Mouse (Mus musculus): Measurements from ENCODE around the gene Rem1. TPM values are rescaled to one million over a fixed set of nuclear protein-coding genes. Genes with fewer than 3 reads are reported as not detected.

The Rem1 gene
- 1 to 10 TPM; 5.2 to 7.3 TPM for total RNA-seq (2021)
- long read RNA-seq, experiment 1, transcript Rem1-201 (5 exons, 1,663 nt), result major isoform, 7 of 9 reads
- long read RNA-seq, experiment 1, partial matches to known transcripts, result 1 of 9 reads
- long read RNA-seq, experiment 1, other reads (novel, unspliced or antisense), result 1 of 9 reads
- long read RNA-seq, experiment 2, transcript Rem1-201 (5 exons, 1,663 nt), result major isoform, 6 of 7 reads
- long read RNA-seq, experiment 2, partial matches to known transcripts, result 0 of 7 reads
- long read RNA-seq, experiment 2, other reads (novel, unspliced or antisense), result 1 of 7 reads

GRCm38 (mm10) chr2:152626774-152627591, at the start of gene Rem1:
Rem1 (plus strand) TSS chr2:152626951.
- intact Hi-C loops (cut with DNase I; ENCODE audit: low total_unique reads), result no loop called here
- DNase-seq, result peak; percentile 56

DNA sequence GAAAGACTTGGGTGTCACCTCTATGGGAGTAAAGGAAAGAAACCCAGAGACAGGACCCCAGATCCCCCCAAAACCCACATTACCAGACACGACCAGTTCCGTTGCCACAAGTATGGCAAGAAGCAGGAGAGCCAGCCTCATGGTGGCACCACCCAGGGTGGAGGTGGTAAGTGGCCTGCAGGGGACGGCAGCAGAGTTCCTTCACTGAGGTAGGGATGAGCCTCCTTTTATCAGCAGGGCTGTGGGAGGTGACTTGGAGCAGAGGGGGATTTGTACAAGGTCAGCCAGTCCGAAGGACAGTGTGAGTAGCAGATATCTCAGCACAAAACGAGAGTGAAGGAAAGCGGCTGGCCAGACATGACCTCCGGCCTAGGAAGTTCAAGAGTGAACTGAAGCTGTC, 46.6 kb upstream of the Rem1 start, which contains the start of gene Defb19:
Defb19 (minus strand) TSS at position 206 of the 400 bp plus-strand sequence.
- intact Hi-C loops (cut with DNase I; ENCODE audit: low total_unique reads), result no loop called here
- no peak for DNase-seq

- intact Hi-C loops (cut with DNase I; ENCODE audit: low total_unique reads), result no loop called here
- DNase-seq, result no peak
Measured at GRCm38 (mm10) chr2:152580612-152581011, 46.1 kb upstream of the Rem1 start.

DNA sequence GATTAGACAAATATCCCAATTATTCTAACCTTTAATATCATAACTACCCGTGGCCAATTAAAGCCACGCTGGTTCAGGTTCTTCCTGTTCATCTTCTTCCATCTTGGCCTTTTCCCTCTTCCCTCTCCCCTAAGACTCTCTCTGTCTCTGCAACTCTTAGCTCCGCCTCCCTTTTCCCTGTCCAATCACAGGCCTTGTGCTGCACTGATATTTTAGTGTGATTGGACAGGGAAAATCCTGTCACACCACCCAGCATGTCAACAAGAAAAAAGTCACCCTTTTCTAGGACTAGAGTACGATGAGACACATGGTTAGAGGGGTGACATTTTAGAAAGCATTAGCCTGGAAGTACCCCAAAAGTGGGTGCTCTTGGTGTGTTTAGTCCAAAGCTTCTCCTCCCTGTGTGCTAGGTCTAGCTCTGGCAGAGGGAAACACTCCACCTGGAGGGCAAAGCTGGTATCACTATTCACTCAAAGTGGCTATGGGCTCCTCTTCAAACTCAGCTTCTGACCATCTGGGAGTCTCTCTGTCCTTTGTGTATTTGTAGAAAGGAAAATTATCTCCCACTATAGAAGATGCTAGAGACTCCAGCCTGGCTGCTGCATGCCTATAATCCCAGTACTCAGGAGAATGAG, 39.7 kb upstream of the Rem1 start:
- intact Hi-C loops (cut with DNase I; ENCODE audit: low total_unique reads), result no loop called here
- DNase-seq, result no peak

DNA sequence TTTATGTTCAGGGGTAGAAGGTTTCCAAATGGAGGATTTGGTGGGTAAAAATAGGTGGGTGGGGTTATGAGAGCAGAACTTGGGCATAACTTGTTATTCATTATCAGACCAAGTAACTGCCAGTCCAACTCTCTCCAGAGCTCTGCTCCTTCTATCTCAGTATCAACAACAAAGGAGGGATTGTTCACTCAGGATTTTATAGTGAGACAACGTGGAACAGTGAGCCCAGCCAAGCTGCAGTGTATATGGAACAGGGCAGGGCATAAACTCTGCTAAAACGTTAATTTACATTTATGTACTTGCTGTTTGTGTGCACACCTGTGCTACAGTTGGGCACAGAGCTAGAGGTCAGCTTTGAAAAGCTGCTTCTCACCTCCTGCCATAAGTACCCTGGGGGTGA, 38.3 kb upstream of the Rem1 start:
- intact Hi-C loops (cut with DNase I; ENCODE audit: low total_unique reads), result no loop called here
- no peak for DNase-seq

GRCm38 (mm10) chr2:152589021-152589420, 37.7 kb upstream of the Rem1 start:
- intact Hi-C loops (cut with DNase I; ENCODE audit: low total_unique reads), result no loop called here
- no peak for DNase-seq

- no peak for DNase-seq
- intact Hi-C loops (cut with DNase I; ENCODE audit: low total_unique reads), result no loop called here
Measured at GRCm38 (mm10) chr2:152599299-152599698, 27.5 kb upstream of the Rem1 start, which contains the start of gene Defb45. Defb45 (minus strand) TSS chr2:152599399.

- DNase-seq, result no peak
- intact Hi-C loops (cut with DNase I; ENCODE audit: low total_unique reads), result no loop called here
Measured at GRCm38 (mm10) chr2:152600076-152600475, 26.7 kb upstream of the Rem1 start.

- intact Hi-C loops (cut with DNase I; ENCODE audit: low total_unique reads), result no loop called here
- DNase-seq, result no peak
Measured at GRCm38 (mm10) chr2:152601275-152601960, 25.3 kb upstream of the Rem1 start.

DNA sequence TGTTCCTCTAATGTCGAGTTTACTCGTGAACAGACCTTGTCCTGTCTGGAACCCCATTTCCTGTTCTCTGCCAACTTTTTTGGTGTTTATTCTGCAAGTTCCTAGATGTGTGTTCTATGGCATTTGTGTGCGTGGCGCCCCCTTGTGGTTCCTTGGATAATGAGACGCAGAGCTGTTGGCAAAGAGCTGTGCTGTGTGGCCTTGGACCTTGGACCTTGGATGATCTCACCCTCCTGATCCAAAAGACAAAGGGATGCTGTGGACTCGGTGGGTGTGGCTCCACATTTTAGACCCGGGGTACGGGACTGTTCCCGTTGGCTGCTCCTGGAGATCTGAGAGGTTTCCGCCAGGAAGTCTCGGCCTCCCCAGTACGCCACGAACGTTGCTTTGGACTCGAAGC, 22.7 kb upstream of the Rem1 start, which contains the start of gene Defb36:
Defb36 (plus strand) TSS at position 271 of the 400 bp plus-strand sequence.
- DNase-seq, result peak; percentile 47
- intact Hi-C loops (cut with DNase I; ENCODE audit: low total_unique reads), result no loop called here

DNA sequence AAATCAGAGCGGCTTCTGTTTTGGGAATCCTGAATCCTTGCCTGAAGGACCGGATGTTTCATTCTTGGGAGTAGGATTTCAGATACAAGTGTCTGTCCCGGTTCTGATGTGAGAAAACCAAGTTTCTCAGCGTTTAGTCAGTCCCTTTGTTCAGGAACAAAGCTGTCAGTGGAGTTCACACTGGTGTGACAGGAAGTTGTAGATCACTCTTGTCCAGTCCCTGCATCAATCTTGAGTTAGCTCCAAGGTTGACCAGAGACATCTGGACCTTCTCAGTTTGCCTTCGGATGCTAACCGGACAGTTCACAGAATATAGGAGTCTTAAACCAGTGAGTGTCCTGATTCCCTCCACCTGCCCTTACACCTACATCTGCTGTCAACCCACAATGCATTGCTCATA, 19.0 kb upstream of the Rem1 start:
- DNase-seq, result no peak
- intact Hi-C loops (cut with DNase I; ENCODE audit: low total_unique reads), result no loop called here

DNA sequence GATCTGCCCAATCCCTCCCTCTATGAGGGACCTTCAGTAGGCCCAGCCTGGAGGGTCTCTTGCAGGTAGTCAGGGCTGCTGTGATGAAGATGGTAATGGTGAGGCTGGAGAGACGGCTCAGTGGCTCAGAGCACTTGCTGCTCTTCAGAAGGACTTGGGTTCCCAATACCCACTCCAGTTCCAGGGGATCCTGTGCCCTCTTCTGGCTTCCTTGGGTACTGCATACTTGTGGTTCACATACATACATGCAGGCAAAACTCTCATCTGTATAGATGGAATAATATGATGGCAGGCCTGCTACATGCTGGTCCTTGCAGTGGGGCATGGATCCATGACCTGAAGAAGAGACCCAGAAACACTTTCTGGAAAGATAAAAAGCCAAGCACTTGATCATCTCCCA, 18.0 kb upstream of the Rem1 start:
- intact Hi-C loops (cut with DNase I; ENCODE audit: low total_unique reads), result no loop called here
- DNase-seq, result no peak

DNA sequence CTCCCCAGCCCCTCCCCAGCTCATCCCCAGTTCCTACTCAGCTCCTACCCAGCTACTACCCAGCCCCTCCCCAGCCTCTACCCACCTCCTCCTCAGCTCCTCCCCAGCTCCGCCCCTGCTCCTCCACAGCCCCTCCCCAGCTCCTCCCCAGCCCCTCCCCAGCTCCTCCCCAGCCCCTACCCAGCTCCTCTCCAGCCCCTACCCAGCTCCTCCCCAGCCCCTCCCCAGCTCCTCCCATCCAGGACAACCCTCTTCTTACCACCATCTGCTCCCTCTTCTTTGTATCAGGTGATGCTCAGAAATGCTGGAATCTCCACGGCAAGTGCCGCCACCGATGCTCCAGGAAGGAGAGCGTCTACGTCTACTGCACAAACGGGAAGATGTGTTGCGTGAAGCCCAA, 14.6 kb upstream of the Rem1 start:
- no peak for DNase-seq
- intact Hi-C loops (cut with DNase I; ENCODE audit: low total_unique reads), result no loop called here

GRCm38 (mm10) chr2:152615563-152615962, 11.2 kb upstream of the Rem1 start:
- peak; percentile 28 for DNase-seq
- intact Hi-C loops (cut with DNase I; ENCODE audit: low total_unique reads), result loop anchor here (5.0 kb wide), 1 partner anchor 42 kb away; no protein-coding TSS in a partner anchor

DNA sequence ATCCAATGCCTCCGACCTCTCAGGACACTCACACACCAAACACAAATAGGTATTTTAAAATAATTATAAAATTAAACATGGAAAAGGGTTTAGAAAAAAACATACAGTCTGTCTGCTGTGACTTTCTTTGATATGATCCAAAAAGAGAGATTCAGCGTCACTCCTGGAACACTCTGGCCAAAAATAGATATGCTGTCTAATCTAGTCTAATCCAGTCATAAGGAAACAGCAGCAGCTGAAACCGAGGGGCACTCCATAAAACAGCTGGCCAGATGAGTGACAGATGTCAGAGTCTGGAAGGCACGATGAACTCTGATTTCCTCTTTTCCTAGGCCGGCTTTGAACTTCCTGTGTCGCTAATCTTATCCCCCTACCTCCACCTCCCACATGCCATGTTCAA, 10.3 kb upstream of the Rem1 start:
- intact Hi-C loops (cut with DNase I; ENCODE audit: low total_unique reads), result loop anchor here (5.0 kb wide), 1 partner anchor 41 kb away; no protein-coding TSS in a partner anchor
- DNase-seq, result no peak

DNA sequence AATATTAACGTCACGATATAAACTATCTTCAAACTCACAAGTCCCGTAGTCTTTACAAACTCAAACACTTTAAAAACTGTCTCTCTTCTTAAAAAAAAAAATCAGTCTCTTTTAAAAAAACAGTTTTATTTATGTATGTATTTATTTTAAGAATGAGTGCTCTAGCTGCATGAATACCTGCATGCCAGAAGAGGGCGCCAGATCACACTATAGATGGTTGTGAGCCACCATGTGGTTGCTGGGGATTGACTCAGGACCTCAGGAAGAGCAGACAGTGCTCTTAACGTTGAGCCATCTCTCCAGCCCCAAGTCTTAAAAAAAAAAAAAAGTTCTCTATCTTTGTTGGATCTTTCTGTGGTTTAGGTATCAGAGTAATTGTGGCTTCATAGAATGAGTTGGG, 9.4 kb upstream of the Rem1 start:
- intact Hi-C loops (cut with DNase I; ENCODE audit: low total_unique reads), result loop anchor here (5.0 kb wide), 1 partner anchor 40 kb away; no protein-coding TSS in a partner anchor
- DNase-seq, result no peak

GRCm38 (mm10) chr2:152620367-152621134, 6.2 kb upstream of the Rem1 start:
- DNase-seq, result peak; percentile 53
- intact Hi-C loops (cut with DNase I; ENCODE audit: low total_unique reads), result no loop called here

GRCm38 (mm10) chr2:152622151-152622550, 4.6 kb upstream of the Rem1 start:
- intact Hi-C loops (cut with DNase I; ENCODE audit: low total_unique reads), result no loop called here
- no peak for DNase-seq

DNA sequence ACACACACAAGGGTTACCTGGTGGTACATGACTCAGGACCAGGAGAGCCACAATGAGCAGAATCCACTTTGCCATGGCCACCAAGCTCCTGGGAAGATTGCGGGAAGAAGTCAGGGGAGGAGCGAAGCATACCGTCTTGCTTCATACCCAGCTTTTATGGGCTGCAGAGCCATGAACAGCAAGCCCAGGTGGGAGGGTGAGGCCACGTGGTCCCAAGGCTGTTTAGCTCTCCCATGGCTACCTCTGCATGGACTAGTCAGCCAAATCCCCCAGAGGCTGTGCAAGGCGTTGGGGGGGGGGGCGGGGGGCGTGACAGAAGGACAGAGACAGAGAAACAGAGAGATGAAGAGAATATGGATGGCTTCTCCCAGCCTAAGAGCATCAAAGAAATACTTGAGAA, 3.8 kb upstream of the Rem1 start, which contains the start of gene Defb25:
Defb25 (minus strand) TSS at position 101 of the 400 bp plus-strand sequence.
- intact Hi-C loops (cut with DNase I; ENCODE audit: low total_unique reads), result no loop called here
- no peak for DNase-seq

Measured in gastrocnemius, postnatal 14 days (tissue).